Mouse (Mus musculus) thymus, postnatal 0 days (tissue): ENCODE measurements at regions not wholly inside any gene's neighbourhood (a gene's known extent, or its start where the extent isn't known, plus 50 kb on each side); places are given as distances from the start of the nearest gene placed in this dataset.

Source experiments
- DNase-seq: peaks from one replicate; pipeline ENCODE4 v3.0.0-alpha.2; 2015; ENCODE audit warnings: low spot score

DNA sequence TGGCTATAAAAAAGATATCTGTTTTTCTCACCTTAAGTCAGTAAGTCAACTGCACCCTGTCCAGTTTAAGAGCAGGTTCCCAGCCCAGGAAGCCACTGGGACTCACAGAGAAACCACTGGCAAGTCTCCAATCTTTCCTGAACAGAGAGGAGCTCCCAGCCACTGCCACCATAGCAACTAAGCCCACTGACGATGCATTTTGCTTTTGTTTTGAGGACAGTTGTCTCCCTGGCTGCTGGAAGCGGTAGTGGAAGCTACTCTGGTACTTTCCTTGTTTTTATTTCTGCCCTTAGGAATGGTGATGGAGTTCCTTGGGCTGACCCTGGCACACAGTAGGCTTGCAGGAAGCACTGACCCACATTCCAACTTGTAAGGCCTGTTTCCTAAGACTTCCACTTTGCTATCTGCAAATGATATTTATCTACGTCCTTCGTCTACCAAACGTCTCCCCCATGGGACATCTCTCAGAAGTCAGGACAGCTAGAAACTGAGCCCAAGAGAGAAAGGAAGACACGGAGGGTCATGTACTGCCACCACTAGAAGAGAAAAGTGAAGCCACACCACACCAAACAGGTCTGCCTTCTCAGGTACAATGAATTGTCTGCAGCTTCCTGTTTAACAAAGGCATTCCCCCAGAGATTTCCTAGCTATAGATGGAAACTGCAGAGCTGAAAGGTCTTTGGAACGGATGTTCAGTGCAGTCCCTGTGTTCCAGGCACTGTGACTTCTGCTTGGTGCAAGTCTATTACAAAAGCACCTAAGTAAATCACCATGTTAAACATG, 125.7 kb upstream of the Fmo9 start:
- DNase-seq, result no peak

- DNase-seq, result no peak
Observed at GRCm38 (mm10) chr1:166811341-166812071, 129.9 kb upstream of the Fmo9 start.

DNA sequence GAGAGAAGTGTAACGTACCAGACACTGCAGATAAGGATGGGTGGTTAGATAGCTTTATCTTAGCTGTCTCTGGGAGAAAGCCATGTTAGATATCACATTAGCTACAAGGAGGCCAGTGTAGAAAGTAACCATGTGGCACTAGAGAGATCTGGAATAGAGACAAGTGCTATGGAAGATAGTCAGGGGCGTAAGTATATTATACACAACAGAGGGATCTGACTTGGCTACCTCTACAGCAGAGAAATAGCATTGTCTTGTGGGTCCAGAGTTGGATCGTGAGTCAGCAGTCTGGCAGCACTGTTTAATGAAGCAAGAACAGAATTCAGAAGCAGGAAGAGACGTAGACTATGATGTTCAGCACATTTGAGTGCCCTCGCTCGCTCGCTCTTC, 130.4 kb upstream of the Fmo9 start:
- DNase-seq, result no peak

GRCm38 (mm10) chr1:166812920-166813439, 131.3 kb upstream of the Fmo9 start:
- DNase-seq, result no peak

DNA sequence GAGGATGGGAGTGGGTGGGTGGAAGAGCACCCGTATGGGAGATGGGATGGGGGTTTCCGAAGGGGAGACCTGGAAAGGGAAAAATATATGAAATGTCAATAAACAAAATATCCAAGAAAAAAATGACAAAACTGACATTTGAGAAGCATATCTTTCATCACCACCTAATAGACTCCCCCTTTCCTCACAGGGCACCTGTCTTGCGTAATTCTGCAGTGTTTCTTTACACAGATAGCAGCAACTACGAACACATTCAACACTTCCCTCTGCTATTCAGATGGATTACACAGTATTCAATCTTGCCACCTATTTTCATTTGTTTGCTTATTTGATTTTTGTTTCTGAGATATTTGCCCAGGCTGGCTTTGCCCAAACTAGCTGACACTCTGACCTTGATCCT, 136.3 kb upstream of the Fmo9 start:
- no peak for DNase-seq

GRCm38 (mm10) chr1:166818682-166819081, 137.0 kb upstream of the Fmo9 start:
- peak; percentile 22 for DNase-seq

DNA sequence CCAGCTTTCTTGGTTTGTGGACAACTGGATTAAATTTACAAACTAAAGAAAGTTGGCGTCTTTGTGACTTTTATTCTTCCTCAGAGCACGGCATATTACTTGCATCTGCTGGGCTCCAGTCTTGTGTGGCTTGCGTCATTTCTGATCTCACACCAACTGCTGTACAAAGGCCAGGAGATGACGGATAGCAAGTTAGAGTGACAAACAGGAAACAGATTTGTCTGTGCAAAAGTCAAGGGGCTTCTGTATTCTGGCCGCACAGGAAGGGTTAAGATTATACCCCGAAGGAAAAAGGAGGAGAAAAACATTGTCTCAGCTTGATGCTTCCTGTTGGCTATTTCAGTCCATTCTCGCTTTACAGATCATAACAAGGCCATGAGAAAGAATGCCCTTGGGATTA, 137.8 kb upstream of the Fmo9 start:
- DNase-seq, result peak; percentile 50

GRCm38 (mm10) chr1:166820050-166820449, 138.4 kb upstream of the Fmo9 start:
- no peak for DNase-seq

GRCm38 (mm10) chr1:166821146-166821545, 139.5 kb upstream of the Fmo9 start:
- DNase-seq, result no peak

DNA sequence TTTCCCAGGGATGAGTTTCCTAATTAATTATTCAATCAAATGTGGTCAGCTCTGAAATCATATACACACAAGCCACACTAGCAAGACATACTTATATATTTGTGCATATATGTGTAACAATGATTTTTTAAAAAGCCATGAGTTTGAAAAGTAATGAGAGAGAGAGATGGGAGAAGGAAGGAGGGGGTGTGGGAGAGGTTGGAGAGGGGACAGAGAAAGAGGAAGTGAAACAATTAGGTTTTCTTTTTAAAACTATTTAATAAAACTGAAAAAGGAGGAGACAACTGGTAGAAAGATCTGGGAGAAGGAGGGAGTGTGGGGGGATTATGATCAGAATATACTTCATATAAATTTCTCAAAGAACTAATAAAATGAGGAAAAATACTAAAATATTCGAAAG, 155.7 kb upstream of the Fmo9 start:
- DNase-seq, result no peak

DNA sequence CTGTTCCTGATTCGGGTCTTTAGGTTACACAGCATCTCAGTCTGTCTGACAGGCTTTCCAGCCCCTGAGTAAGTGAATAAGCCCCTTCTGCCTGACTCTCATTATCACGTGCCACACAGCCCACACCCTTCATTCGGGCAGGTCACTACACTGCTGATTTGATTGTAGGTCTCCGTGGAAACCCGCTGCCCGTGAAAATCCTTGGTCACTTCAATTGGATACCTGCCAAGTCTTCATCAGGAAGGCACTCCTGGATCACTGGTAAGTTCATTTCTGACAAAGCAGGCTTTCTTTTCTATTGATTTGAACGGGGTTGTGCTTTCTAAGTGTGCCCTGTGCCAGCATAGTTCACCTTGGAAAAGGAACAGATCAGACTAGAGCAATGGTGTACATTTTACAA, 158.2 kb upstream of the Fmo9 start:
- no peak for DNase-seq

GRCm38 (mm10) chr1:166843397-166843877, 157.8 kb upstream of the Fam78b start:
- peak; percentile 47 for DNase-seq

DNA sequence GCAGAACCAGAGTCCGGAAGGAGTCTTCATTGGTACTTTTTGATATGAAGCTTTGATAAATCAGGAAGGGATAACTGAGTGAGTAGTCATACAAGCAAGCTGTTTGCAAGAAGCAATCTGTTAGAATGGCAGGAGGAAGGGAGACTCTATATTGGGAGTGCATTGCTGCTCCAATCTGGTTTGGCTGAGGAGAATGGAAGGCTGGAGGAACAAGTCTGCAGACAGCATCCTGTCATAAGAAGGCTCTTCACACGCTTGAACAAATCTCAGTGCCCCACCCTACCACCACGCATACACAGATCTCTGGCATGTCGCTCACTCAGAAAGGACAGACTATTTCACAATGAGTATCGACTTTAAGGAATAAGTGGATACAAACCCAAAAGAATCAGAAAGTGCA, 154.7 kb upstream of the Fam78b start:
- DNase-seq, result no peak

GRCm38 (mm10) chr1:166847233-166847632, 154.0 kb upstream of the Fam78b start:
- no peak for DNase-seq

GRCm38 (mm10) chr1:166848015-166848535, 153.1 kb upstream of the Fam78b start:
- DNase-seq, result no peak

GRCm38 (mm10) chr1:166855988-166856387, 145.2 kb upstream of the Fam78b start:
- no peak for DNase-seq

- DNase-seq, result no peak
Observed at GRCm38 (mm10) chr1:166866256-166866655, 135.0 kb upstream of the Fam78b start.

DNA sequence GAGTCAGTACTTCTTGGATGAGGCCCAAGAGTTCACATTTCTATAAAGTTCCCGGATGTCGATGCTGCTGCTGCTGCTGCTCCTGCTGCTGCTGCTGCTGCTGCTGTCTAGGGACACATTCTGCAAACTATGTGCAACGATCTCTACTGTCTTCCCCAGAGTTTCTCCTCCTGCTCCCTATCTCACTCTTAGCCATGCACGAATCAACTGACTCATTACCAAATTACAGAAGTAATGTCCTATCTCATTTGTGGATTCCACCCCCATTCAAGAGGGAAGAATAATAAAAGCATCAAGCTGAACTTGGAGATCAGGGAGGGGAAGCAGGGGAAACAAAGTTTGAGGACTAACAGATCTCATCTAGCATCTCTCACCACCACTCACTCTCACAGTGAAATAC, 130.0 kb upstream of the Fam78b start:
- DNase-seq, result no peak

GRCm38 (mm10) chr1:166876452-166876851, 124.8 kb upstream of the Fam78b start:
- no peak for DNase-seq

- DNase-seq, result no peak
Observed at GRCm38 (mm10) chr1:166883215-166883614, 118.0 kb upstream of the Fam78b start.

GRCm38 (mm10) chr1:166895945-166896344, 105.3 kb upstream of the Fam78b start:
- DNase-seq, result no peak

DNA sequence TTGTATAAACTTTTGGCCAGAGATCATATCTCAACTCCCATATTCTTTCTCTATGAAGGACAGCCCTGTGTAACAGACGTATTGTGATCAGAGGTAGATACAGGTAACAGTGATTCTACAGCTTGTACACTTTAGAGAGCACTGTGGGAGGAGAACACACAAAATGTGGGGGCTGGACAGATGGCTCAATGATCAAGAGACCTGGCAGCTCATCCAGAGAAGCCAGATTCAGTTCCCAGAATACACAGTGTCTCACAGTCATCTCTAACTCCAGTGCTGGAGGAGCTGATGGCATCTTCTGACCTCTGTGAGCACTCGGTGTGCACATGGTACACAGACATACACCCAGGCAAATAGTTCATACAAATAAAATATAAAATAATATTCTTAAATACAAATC, 102.5 kb upstream of the Fam78b start:
- DNase-seq, result no peak
